Mouse (Mus musculus) lung, postnatal 0 days (tissue): ENCODE measurements at regions not wholly inside any gene's neighbourhood (a gene's known extent, or its start where the extent isn't known, plus 50 kb on each side); places are given as distances from the start of the nearest gene placed in this dataset.

Source experiments
- ATAC-seq: fragments of 200-750 bp; cut with Nextera tagmentation; 2 replicates; pipeline ENCODE4 v1.8.0; 2017; ENCODE audit warnings: moderate library complexity
- DNase-seq: peaks from one replicate; pipeline ENCODE4 v3.0.0-alpha.2; 2016; ENCODE audit warnings: low spot score
- H3K27ac ChIP-seq: fragments of 300-500 bp; sonication (generic); 2 replicates; pipeline ENCODE4 v1.5.1; 2014; ENCODE audit warnings: antibody characterized with exemption, mild to moderate bottlenecking, low read length, mixed read lengths
- H3K27me3 ChIP-seq: fragments of 300-500 bp; sonication (generic); replicated peaks from 2 replicates; pipeline ENCODE4 v1.6.1; 2014; ENCODE audit warnings: low read length, mixed read lengths; ENCODE audit not compliant: insufficient read depth
- H3K36me3 ChIP-seq: fragments of 300-500 bp; sonication (generic); 2 replicates; pipeline ENCODE4 v1.6.1; 2014; ENCODE audit warnings: low read length, mixed read lengths; ENCODE audit not compliant: insufficient read depth
- H3K4me1 ChIP-seq: fragments of 300-500 bp; sonication (generic); 2 replicates; pipeline ENCODE4 v1.6.1; 2014; ENCODE audit warnings: antibody characterized with exemption, low read depth, low read length, mixed read lengths; ENCODE audit not compliant: insufficient read depth
- H3K4me2 ChIP-seq: fragments of 300-500 bp; sonication (generic); replicated peaks from 2 replicates; pipeline ENCODE4 v1.6.1; 2014; ENCODE audit warnings: low read depth, mild to moderate bottlenecking, low read length, moderate library complexity, mixed read lengths
- H3K4me3 ChIP-seq: fragments of 300-500 bp; sonication (generic); 2 replicates; pipeline ENCODE4 v1.5.1; 2014; ENCODE audit warnings: low read depth, low read length
- H3K9ac ChIP-seq: fragments of 300-500 bp; sonication (generic); replicated peaks from 2 replicates; pipeline ENCODE4 v1.6.1; 2014; ENCODE audit warnings: low read depth, mild to moderate bottlenecking
- H3K9me3 ChIP-seq: fragments of 300-500 bp; sonication (generic); 2 replicates; pipeline ENCODE4 v1.6.1; 2016; ENCODE audit warnings: low read length, mixed read lengths
- CTCF ChIP-seq: IDR thresholded peaks from 2 replicates; pipeline ENCODE4 v1.5.1; 2016; ENCODE audit warnings: antibody characterized with exemption, mild to moderate bottlenecking
- EP300 ChIP-seq: IDR thresholded peaks from 2 replicates; pipeline ENCODE4 v1.6.1; 2016; ENCODE audit warnings: antibody characterized with exemption, mild to moderate bottlenecking, control low read depth
- WGBS: fragments of 180-500 bp; shearing (Covaris S2); extraction: QIAGEN DNeasy Blood & Tissue Kit; methylation state at CpG from one replicate; pipeline ENCODE4 v1.1.7; 2014; 5-methylcytosine and 5-hydroxymethylcytosine counted together

GRCm38 (mm10) chr5:68313187-68313586 is 281.6 kb downstream of the Grxcr1 start:
- H3K36me3 ChIP-seq, result no peaks in the 10 kb centered on the region
- no peaks in the 10 kb centered on the region for H3K27me3 ChIP-seq
- TF ChIP-seq CTCF, result no peak
- TF ChIP-seq EP300, result no peak
- H3K9ac ChIP-seq, result no peak overlapping the region
- H3K4me3 ChIP-seq, result no peak overlapping the region
- no peaks in the 10 kb centered on the region for H3K4me1 ChIP-seq
- no peaks in the 10 kb centered on the region for H3K9me3 ChIP-seq
- WGBS, result 85% methylated on average over 3 of the region's 3 CpGs
- no peak overlapping the region for H3K27ac ChIP-seq
- no peak overlapping the region for H3K4me2 ChIP-seq
- DNase-seq, result no peak
- no peak for ATAC-seq

DNA sequence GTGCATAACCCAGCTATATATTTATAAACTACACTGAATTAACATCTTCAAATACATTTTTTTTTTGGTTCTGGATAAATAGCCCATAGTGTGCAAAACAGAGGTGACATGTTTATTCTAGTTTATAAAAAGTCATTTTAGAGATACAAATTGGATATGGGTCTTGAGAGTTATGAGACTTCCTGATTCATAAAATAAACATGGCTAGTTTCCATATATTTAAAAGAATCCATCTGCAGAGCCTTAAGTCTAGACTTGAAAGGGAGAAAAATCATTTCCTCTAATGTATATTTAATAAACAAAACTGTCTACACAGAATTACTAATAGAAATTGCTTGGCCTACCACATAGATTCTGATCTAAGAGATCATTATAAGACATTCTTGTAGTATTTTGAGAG is 287.3 kb downstream of the Grxcr1 start:
- TF ChIP-seq CTCF (no peak), EP300 (no peak)
- H3K4me1 ChIP-seq, result no peaks in the 10 kb centered on the region
- no peaks in the 10 kb centered on the region for H3K27me3 ChIP-seq
- no peak overlapping the region for H3K4me3 ChIP-seq
- DNase-seq (no peak), ATAC-seq (no peak)
- no peak overlapping the region for H3K4me2 ChIP-seq
- no peak overlapping the region for H3K27ac ChIP-seq
- H3K9ac ChIP-seq, result no peak overlapping the region
- H3K36me3 ChIP-seq, result no peaks in the 10 kb centered on the region
- H3K9me3 ChIP-seq, result no peaks in the 10 kb centered on the region

DNA sequence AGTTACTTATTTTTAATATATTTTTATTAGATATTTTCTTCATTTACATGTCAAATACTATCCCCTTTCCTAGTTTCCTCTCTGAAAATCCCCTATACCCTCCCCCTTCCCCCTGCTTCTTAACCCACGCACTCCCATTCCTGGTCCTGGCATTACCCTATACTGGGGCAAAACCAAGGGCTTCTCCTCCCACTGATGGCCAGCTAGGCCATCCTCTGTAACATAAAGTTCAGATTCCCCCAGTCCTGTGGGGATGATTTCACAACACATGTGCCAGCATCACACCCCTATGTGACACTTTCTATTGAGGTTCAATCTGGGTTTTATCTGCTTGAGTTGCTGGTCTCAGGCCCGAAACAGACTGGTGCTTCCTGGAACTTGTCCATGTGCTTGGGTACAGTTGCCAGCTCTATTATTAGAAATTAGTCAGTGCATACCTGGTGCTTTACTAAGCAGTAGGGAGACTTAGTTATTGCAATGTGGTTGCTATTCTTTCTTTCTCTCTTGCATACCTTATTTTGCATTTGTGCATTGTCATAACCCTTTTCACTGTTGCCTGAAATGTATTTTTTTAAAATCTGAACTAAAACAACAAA is 295.5 kb downstream of the Grxcr1 start:
- no peak for ATAC-seq
- no peak for TF ChIP-seq CTCF
- TF ChIP-seq EP300, result no peak
- no peak for DNase-seq
- H3K9ac ChIP-seq, result no peak overlapping the region
- H3K4me2 ChIP-seq, result no peak overlapping the region
- no peaks in the 10 kb centered on the region for H3K4me1 ChIP-seq
- no peaks in the 10 kb centered on the region for H3K27me3 ChIP-seq
- H3K9me3 ChIP-seq, result no peaks in the 10 kb centered on the region
- 76% methylated on average over 2 of the region's 2 CpGs for WGBS
- no peak overlapping the region for H3K4me3 ChIP-seq
- H3K27ac ChIP-seq, result no peak overlapping the region
- H3K36me3 ChIP-seq, result no peaks in the 10 kb centered on the region

- no peaks in the 10 kb centered on the region for H3K9me3 ChIP-seq
- no peak for DNase-seq
- WGBS, result 75% methylated on average over 3 of the region's 3 CpGs
- ATAC-seq, result no peak
- no peak overlapping the region for H3K4me2 ChIP-seq
- H3K27ac ChIP-seq, result no peak overlapping the region
- H3K27me3 ChIP-seq, result no peaks in the 10 kb centered on the region
- H3K9ac ChIP-seq, result no peak overlapping the region
- no peaks in the 10 kb centered on the region for H3K4me1 ChIP-seq
- no peaks in the 10 kb centered on the region for H3K36me3 ChIP-seq
- TF ChIP-seq EP300 (no peak), CTCF (no peak)
- H3K4me3 ChIP-seq, result no peak overlapping the region
Observed at GRCm38 (mm10) chr5:68329311-68329710, 297.7 kb downstream of the Grxcr1 start.

DNA sequence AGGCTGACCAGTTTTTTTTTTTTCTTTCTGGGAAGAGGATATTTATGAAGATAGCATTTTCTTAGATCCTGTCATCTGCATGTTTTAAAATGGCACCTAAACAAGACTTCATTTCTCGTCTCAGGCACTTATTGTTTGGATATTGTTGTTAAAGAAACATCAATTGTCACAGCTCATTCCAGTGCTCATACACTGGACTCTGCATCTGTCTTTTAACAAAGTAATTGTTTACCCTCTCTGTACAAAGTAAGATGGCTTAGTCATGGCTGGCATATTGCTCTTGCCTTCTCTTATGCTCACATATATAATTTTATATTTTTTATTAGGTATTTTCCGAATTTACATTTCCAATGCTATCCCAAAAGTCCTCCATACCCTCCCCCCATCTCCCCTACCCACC is 298.2 kb downstream of the Grxcr1 start:
- Histone ChIP-seq H3K4me3 (no peak overlapping the region), H3K9me3 (no peaks in the 10 kb centered on the region), H3K4me1 (no peaks in the 10 kb centered on the region), H3K4me2 (no peak overlapping the region), H3K9ac (no peak overlapping the region), H3K36me3 (no peaks in the 10 kb centered on the region), H3K27me3 (no peaks in the 10 kb centered on the region), H3K27ac (no peak overlapping the region)
- DNase-seq (no peak), ATAC-seq (no peak)
- TF ChIP-seq EP300 (no peak), CTCF (no peak)
- 41% methylated on average over 2 of the region's 2 CpGs for WGBS

- WGBS, result 66% methylated on average over 2 of the region's 2 CpGs
- DNase-seq (no peak), ATAC-seq (no peak)
- H3K36me3 ChIP-seq, result no peaks in the 10 kb centered on the region
- no peak overlapping the region for H3K4me3 ChIP-seq
- H3K27me3 ChIP-seq, result no peaks in the 10 kb centered on the region
- H3K9ac ChIP-seq, result no peak overlapping the region
- no peak for TF ChIP-seq CTCF
- TF ChIP-seq EP300, result no peak
- H3K9me3 ChIP-seq, result no peaks in the 10 kb centered on the region
- no peaks in the 10 kb centered on the region for H3K4me1 ChIP-seq
- H3K27ac ChIP-seq, result no peak overlapping the region
- no peak overlapping the region for H3K4me2 ChIP-seq
Observed at GRCm38 (mm10) chr5:68350921-68351320, 319.3 kb downstream of the Grxcr1 start.

GRCm38 (mm10) chr5:68351793-68352192 is 320.2 kb downstream of the Grxcr1 start:
- H3K4me1 ChIP-seq, result no peaks in the 10 kb centered on the region
- H3K9ac ChIP-seq, result no peak overlapping the region
- 40% methylated on average over 5 of the region's 5 CpGs for WGBS
- no peaks in the 10 kb centered on the region for H3K27me3 ChIP-seq
- DNase-seq, result no peak
- TF ChIP-seq EP300, result no peak
- no peak for TF ChIP-seq CTCF
- H3K4me3 ChIP-seq, result no peak overlapping the region
- H3K9me3 ChIP-seq, result no peaks in the 10 kb centered on the region
- no peak overlapping the region for H3K4me2 ChIP-seq
- no peak for ATAC-seq
- H3K36me3 ChIP-seq, result no peaks in the 10 kb centered on the region
- no peak overlapping the region for H3K27ac ChIP-seq
